Mouse (Mus musculus): Measurements from ENCODE around the gene Hfe.

GRCm38 (mm10) chr13:23725213-23725612 is 14.6 kb upstream of the Hfe start:
- TF ChIP-seq CTCF (IDR thresholded peaks at IDR 0.05; ENCODE audit: control insufficient read depth, insufficient read depth, low read length) (no peak), POLR2A (IDR thresholded peaks at IDR 0.05; ENCODE audit: borderline replicate concordance, control insufficient read depth, low read depth, low read length) (no peak)
